Mouse (Mus musculus) heart, embryonic 14.5 days (tissue): ENCODE measurements at regions not wholly inside any gene's neighbourhood (a gene's known extent, or its start where the extent isn't known, plus 50 kb on each side); places are given as distances from the start of the nearest gene placed in this dataset.

Experiments
- ATAC-seq: fragments of 200-750 bp; cut with Nextera tagmentation; 2 replicates; pipeline ENCODE4 v1.8.0; 2017; ENCODE audit warnings: low read depth, moderate TSS enrichment; ENCODE audit not compliant: insufficient number of reproducible peaks, insufficient read depth, low FRiP score
- H3K27ac ChIP-seq, 2 experiments: fragments of 200-500 bp in 1 of 2; fragments of 300-500 bp in 1 of 2; sonication (generic) in 1 of 2; replicated peaks in 1 of 2; 2 replicates each; pipeline ENCODE4 v1.5.1; 2012 to 2014; ENCODE audit warnings: low read depth in 2 of 2, low read length in 2 of 2, control low read depth in 1 of 2, mild to moderate bottlenecking in 1 of 2, mixed read lengths in 1 of 2; ENCODE audit not compliant: control insufficient read depth in 1 of 2, insufficient read depth in 1 of 2
- H3K27me3 ChIP-seq: fragments of 300-500 bp; sonication (generic); 2 replicates; pipeline ENCODE4 v1.6.1; 2014; ENCODE audit warnings: mild to moderate bottlenecking, low read length, control low read depth; ENCODE audit not compliant: control insufficient read depth, insufficient read depth
- H3K36me3 ChIP-seq: fragments of 300-500 bp; sonication (generic); 2 replicates; pipeline ENCODE4 v1.6.1; 2014; ENCODE audit warnings: mild to moderate bottlenecking, control low read depth, low read length, mixed read lengths; ENCODE audit not compliant: control insufficient read depth, insufficient read depth
- H3K4me1 ChIP-seq, 2 experiments: fragments of 200-500 bp in 1 of 2; fragments of 300-500 bp in 1 of 2; sonication (generic) in 1 of 2; 2 replicates each; pipeline ENCODE4 v1.6.1; 2012 to 2014; ENCODE audit warnings: low read length in 2 of 2, control low read depth in 1 of 2, mixed read lengths in 1 of 2; ENCODE audit not compliant: control insufficient read depth in 2 of 2, insufficient read depth in 2 of 2
- H3K4me2 ChIP-seq: fragments of 300-500 bp; sonication (generic); 2 replicates; pipeline ENCODE4 v1.6.1; 2014; ENCODE audit warnings: mild to moderate bottlenecking, low read length
- H3K4me3 ChIP-seq, 2 experiments: fragments of 200-500 bp in 1 of 2; fragments of 300-500 bp in 1 of 2; sonication (generic) in 1 of 2; 2 replicates each; pipeline ENCODE4 v1.5.1; 2012 to 2014; ENCODE audit warnings: low read length in 2 of 2, mild to moderate bottlenecking in 2 of 2, control low read depth in 1 of 2, low read depth in 1 of 2, moderate library complexity in 1 of 2; ENCODE audit not compliant: control insufficient read depth in 1 of 2, insufficient read depth in 1 of 2
- H3K9ac ChIP-seq: fragments of 300-500 bp; sonication (generic); 2 replicates; pipeline ENCODE4 v1.6.1; 2014; ENCODE audit warnings: mild to moderate bottlenecking, low read length
- H3K9me3 ChIP-seq: fragments of 300-500 bp; sonication (generic); 2 replicates; pipeline ENCODE4 v1.6.1; 2016; ENCODE audit warnings: low read length, control low read depth; ENCODE audit not compliant: control insufficient read depth
- WGBS: fragments of 180-500 bp; shearing (Covaris S2); extraction: QIAGEN DNeasy Blood & Tissue Kit; methylation state at CpG from one replicate; pipeline ENCODE4 v1.1.7; 2014; 5-methylcytosine and 5-hydroxymethylcytosine counted together

- H3K4me2 ChIP-seq, result no peak overlapping the region
- no peaks in the 10 kb centered on the region for H3K9me3 ChIP-seq
- 72% methylated on average over 7 of the region's 7 CpGs for WGBS
- H3K36me3 ChIP-seq, result no peaks in the 10 kb centered on the region
- no peak overlapping the region for H3K9ac ChIP-seq
- H3K27me3 ChIP-seq, result no peaks in the 10 kb centered on the region
- ATAC-seq, result no peak
- no peak overlapping the region for H3K27ac ChIP-seq
- no peaks in the 10 kb centered on the region for H3K4me1 ChIP-seq
- H3K4me3 ChIP-seq, result no peak overlapping the region
Measured at GRCm38 (mm10) chr10:70759686-70760085, 103.9 kb upstream of the Phyhipl start.

- Histone ChIP-seq H3K9ac (no peak overlapping the region), H3K4me1 (no peaks in the 10 kb centered on the region), H3K4me3 (no peak overlapping the region), H3K27ac (no peak overlapping the region), H3K27me3 (no peaks in the 10 kb centered on the region), H3K36me3 (no peaks in the 10 kb centered on the region), H3K9me3 (no peaks in the 10 kb centered on the region), H3K4me2 (no peak overlapping the region)
- ATAC-seq, result no peak
- 38% methylated on average over 8 of the region's 8 CpGs for WGBS
Measured at GRCm38 (mm10) chr10:70751771-70752170, 96.0 kb upstream of the Phyhipl start.

GRCm38 (mm10) chr10:70750356-70751145, 94.8 kb upstream of the Phyhipl start:
- Histone ChIP-seq H3K9me3 (no peaks in the 10 kb centered on the region), H3K4me1 (no peaks in the 10 kb centered on the region), H3K4me3 (no peak overlapping the region), H3K4me2 (no peak overlapping the region), H3K36me3 (no peaks in the 10 kb centered on the region), H3K27ac (no peak overlapping the region), H3K9ac (no peak overlapping the region), H3K27me3 (no peaks in the 10 kb centered on the region)
- ATAC-seq, result no peak
- 79% methylated on average over 15 of the region's 15 CpGs for WGBS

GRCm38 (mm10) chr10:70746612-70747011, 90.8 kb upstream of the Phyhipl start:
- no peak overlapping the region for H3K4me2 ChIP-seq
- no peak for ATAC-seq
- H3K4me3 ChIP-seq, result no peak overlapping the region

GRCm38 (mm10) chr10:70741909-70742308, 86.1 kb upstream of the Phyhipl start:
- Histone ChIP-seq H3K4me3 (no peak overlapping the region), H3K27ac (no peak overlapping the region), H3K36me3 (no peaks in the 10 kb centered on the region), H3K9me3 (no peaks in the 10 kb centered on the region), H3K4me1 (no peaks in the 10 kb centered on the region; a peak in 1 of 4 replicates), H3K27me3 (no peaks in the 10 kb centered on the region), H3K9ac (no peak overlapping the region), H3K4me2 (no peak overlapping the region)
- ATAC-seq, result no peak

More at GRCm38 (mm10) chr10:70746612-70747011, 90.8 kb upstream of the Phyhipl start:
- 74% methylated on average over 4 of the region's 4 CpGs for WGBS
- Histone ChIP-seq H3K36me3 (no peaks in the 10 kb centered on the region), H3K9me3 (no peaks in the 10 kb centered on the region), H3K27me3 (no peaks in the 10 kb centered on the region), H3K27ac (no peak overlapping the region), H3K4me1 (no peaks in the 10 kb centered on the region), H3K9ac (no peak overlapping the region)

GRCm38 (mm10) chr10:70740095-70740494, 84.3 kb upstream of the Phyhipl start:
- 48% methylated on average over 4 of the region's 4 CpGs for WGBS

GRCm38 (mm10) chr10:70739348-70739966, 83.7 kb upstream of the Phyhipl start:
- no peak overlapping the region for H3K4me2 ChIP-seq
- H3K27ac ChIP-seq, result no peak overlapping the region
- no peaks in the 10 kb centered on the region for H3K9me3 ChIP-seq
- WGBS, result 77% methylated on average over 9 of the region's 9 CpGs
- H3K9ac ChIP-seq, result no peak overlapping the region
- no peak for ATAC-seq
- no peak overlapping the region for H3K4me3 ChIP-seq
- H3K27me3 ChIP-seq, result no peaks in the 10 kb centered on the region
- no peaks in the 10 kb centered on the region; a peak in 1 of 4 replicates for H3K4me1 ChIP-seq
- no peaks in the 10 kb centered on the region for H3K36me3 ChIP-seq

More at GRCm38 (mm10) chr10:70740095-70740494, 84.3 kb upstream of the Phyhipl start:
- H3K36me3 ChIP-seq, result no peaks in the 10 kb centered on the region
- no peaks in the 10 kb centered on the region for H3K9me3 ChIP-seq
- H3K27me3 ChIP-seq, result no peaks in the 10 kb centered on the region
- H3K4me2 ChIP-seq, result no peak overlapping the region
- H3K27ac ChIP-seq, result no peak overlapping the region
- H3K9ac ChIP-seq, result no peak overlapping the region
- H3K4me3 ChIP-seq, result no peak overlapping the region
- no peaks in the 10 kb centered on the region; a peak in 1 of 4 replicates for H3K4me1 ChIP-seq
- ATAC-seq, result no peak
